Mouse (Mus musculus): ENCODE measurements around the gene Zbtb17. TPM values are rescaled to one million over a fixed set of nuclear protein-coding genes. Genes with fewer than 3 reads are reported as not detected.

The Zbtb17 gene
- polyA plus RNA-seq, 1 experiment from 2014 or later = 11.7 TPM

- Histone ChIP-seq H3K4me3 (ENCODE audit: inconsistent target) (no peak overlapping the region), H3K27ac (peak overlapping the region; percentile 96), H3K36me3 (ENCODE audit: inconsistent target) (peaks cover 84% of the 10 kb centered on the region), H3K79me2 (ENCODE audit: inconsistent target) (no peaks in the 10 kb centered on the region; the same call in 1 of the 2 replicates)
- 68% methylated on average over 21 of the region's 23 CpGs for WGBS (ENCODE audit: missing documents)
Observed at GRCm38 (mm10) chr4:141478225-141478624, 33.8 kb downstream of the Zbtb17 start.

- WGBS (ENCODE audit: missing documents) = 95% methylated on average over 32 of the region's 32 CpGs
- Histone ChIP-seq H3K4me3 (ENCODE audit: inconsistent target) (no peak overlapping the region), H3K36me3 (ENCODE audit: inconsistent target) (peaks cover 84% of the 10 kb centered on the region), H3K79me2 (ENCODE audit: inconsistent target) (no peaks in the 10 kb centered on the region; the same call in 1 of the 2 replicates), H3K27ac (peak overlapping the region; percentile 96)
Observed at GRCm38 (mm10) chr4:141478794-141479193, 34.3 kb downstream of the Zbtb17 start.

GRCm38 (mm10) chr4:141479411-141479810 lies 35.0 kb downstream of the Zbtb17 start:
- 98% methylated on average over 8 of the region's 8 CpGs for WGBS (ENCODE audit: missing documents)
- H3K27ac ChIP-seq = peak overlapping the region; percentile 96; the same call in 1 of the 2 replicates
- no peak overlapping the region for H3K4me3 ChIP-seq (ENCODE audit: inconsistent target)
- H3K79me2 ChIP-seq (ENCODE audit: inconsistent target) = no peaks in the 10 kb centered on the region; the same call in 1 of the 2 replicates
- peaks cover 84% of the 10 kb centered on the region for H3K36me3 ChIP-seq (ENCODE audit: inconsistent target)

- Histone ChIP-seq H3K27ac (no peak overlapping the region), H3K4me3 (ENCODE audit: inconsistent target) (no peak overlapping the region), H3K36me3 (ENCODE audit: inconsistent target) (peaks cover 96% of the 10 kb centered on the region), H3K79me2 (ENCODE audit: inconsistent target) (no peaks in the 10 kb centered on the region; the same call in 1 of the 2 replicates)
- WGBS (ENCODE audit: missing documents) = 94% methylated on average over 11 of the region's 11 CpGs
Observed at GRCm38 (mm10) chr4:141484071-141484470, 39.6 kb downstream of the Zbtb17 start.

GRCm38 (mm10) chr4:141487581-141487980 lies 43.1 kb downstream of the Zbtb17 start:
- Histone ChIP-seq H3K79me2 (ENCODE audit: inconsistent target) (peaks cover 31% of the 10 kb centered on the region; the same call in 1 of the 2 replicates), H3K27ac (no peak overlapping the region), H3K4me3 (ENCODE audit: inconsistent target) (no peak overlapping the region), H3K36me3 (ENCODE audit: inconsistent target) (peaks cover 96% of the 10 kb centered on the region)
- 96% methylated on average over 11 of the region's 11 CpGs for WGBS (ENCODE audit: missing documents)

DNA sequence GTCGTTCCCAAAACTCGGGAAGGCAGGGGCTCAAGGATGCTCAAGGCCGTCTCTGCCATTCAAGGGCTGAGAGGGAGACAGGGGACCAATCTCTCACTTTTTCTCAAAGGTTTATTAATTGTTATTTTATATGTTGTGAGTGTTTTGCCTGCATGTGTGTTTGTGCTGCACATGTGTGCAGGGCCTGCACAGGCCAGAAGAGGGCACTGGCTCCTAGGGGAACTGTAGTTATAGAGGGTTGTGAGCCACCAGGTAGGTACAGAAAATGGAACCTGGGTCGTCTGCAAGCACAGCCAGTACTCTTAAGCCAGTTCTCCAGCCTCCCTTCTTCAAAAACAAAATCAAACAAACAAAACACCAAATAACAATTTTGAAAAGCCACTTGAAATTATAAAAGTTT lies 44.2 kb downstream of the Zbtb17 start:
- peaks cover 42% of the 10 kb centered on the region; the same call in 1 of the 2 replicates for H3K79me2 ChIP-seq (ENCODE audit: inconsistent target)
- peaks cover 96% of the 10 kb centered on the region for H3K36me3 ChIP-seq (ENCODE audit: inconsistent target)
- no peak overlapping the region for H3K4me3 ChIP-seq (ENCODE audit: inconsistent target)
- H3K27ac ChIP-seq = no peak overlapping the region
- 91% methylated on average over 4 of the region's 4 CpGs for WGBS (ENCODE audit: missing documents)

DNA sequence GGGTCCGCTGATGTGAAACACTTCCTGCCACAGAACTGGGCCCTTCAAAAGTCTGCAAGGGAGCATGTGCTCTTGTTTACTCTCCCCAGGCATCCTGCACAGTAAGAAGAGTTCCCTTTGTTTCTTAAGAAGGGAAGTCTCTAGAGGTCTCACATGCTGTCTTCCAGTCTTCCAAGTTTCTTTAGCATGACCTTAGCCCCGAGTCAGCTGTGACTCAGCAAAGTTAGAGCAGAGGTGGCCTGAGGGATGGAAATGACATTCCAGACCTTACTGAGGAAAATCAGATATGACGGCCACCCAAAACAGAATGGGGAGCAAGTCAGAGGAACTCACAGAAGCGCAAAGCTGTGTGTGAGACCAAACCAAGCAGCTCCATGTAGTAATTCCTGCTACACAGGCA lies 56.2 kb downstream of the Zbtb17 start:
- peaks cover 100% of the 10 kb centered on the region for H3K79me2 ChIP-seq (ENCODE audit: inconsistent target)
- H3K27ac ChIP-seq = peak overlapping the region; percentile 69
- no peak overlapping the region for H3K4me3 ChIP-seq (ENCODE audit: inconsistent target)
- H3K36me3 ChIP-seq (ENCODE audit: inconsistent target) = 0 out of 2 replicates have a peak, but pooled peaks cover 1% of the 10 kb centered on the region
- WGBS (ENCODE audit: missing documents) = 52% methylated on average over 4 of the region's 4 CpGs

- H3K4me3 ChIP-seq (ENCODE audit: inconsistent target) = no peak overlapping the region
- H3K79me2 ChIP-seq (ENCODE audit: inconsistent target) = peaks cover 100% of the 10 kb centered on the region
- H3K27ac ChIP-seq = peak overlapping the region; percentile 69
- 87% methylated on average over 5 of the region's 5 CpGs for WGBS (ENCODE audit: missing documents)
- H3K36me3 ChIP-seq (ENCODE audit: inconsistent target) = no peaks in the 10 kb centered on the region
Observed at GRCm38 (mm10) chr4:141501058-141501457, 56.6 kb downstream of the Zbtb17 start.

GRCm38 (mm10) chr4:141502723-141503122 lies 58.3 kb downstream of the Zbtb17 start:
- Histone ChIP-seq H3K36me3 (ENCODE audit: inconsistent target) (no peaks in the 10 kb centered on the region), H3K79me2 (ENCODE audit: inconsistent target) (peaks cover 100% of the 10 kb centered on the region), H3K4me3 (ENCODE audit: inconsistent target) (no peak overlapping the region), H3K27ac (peak overlapping the region; percentile 37)
- WGBS (ENCODE audit: missing documents) = 94% methylated on average over 4 of the region's 5 CpGs

- Histone ChIP-seq H3K36me3 (ENCODE audit: inconsistent target) (no peaks in the 10 kb centered on the region), H3K79me2 (ENCODE audit: inconsistent target) (peaks cover 100% of the 10 kb centered on the region), H3K27ac (no peak overlapping the region), H3K4me3 (ENCODE audit: inconsistent target) (no peak overlapping the region)
- 98% methylated on average over 4 of the region's 4 CpGs for WGBS (ENCODE audit: missing documents)
Observed at GRCm38 (mm10) chr4:141504471-141504870, 60.0 kb downstream of the Zbtb17 start.

- peak overlapping the region; percentile 92 for H3K27ac ChIP-seq
- H3K4me3 ChIP-seq (ENCODE audit: inconsistent target) = no peak overlapping the region
- 95% methylated on average over 5 of the region's 11 CpGs for WGBS (ENCODE audit: missing documents)
- no peaks in the 10 kb centered on the region for H3K36me3 ChIP-seq (ENCODE audit: inconsistent target)
- peaks cover 100% of the 10 kb centered on the region for H3K79me2 ChIP-seq (ENCODE audit: inconsistent target)
Observed at GRCm38 (mm10) chr4:141505810-141506209, 61.4 kb downstream of the Zbtb17 start.

DNA sequence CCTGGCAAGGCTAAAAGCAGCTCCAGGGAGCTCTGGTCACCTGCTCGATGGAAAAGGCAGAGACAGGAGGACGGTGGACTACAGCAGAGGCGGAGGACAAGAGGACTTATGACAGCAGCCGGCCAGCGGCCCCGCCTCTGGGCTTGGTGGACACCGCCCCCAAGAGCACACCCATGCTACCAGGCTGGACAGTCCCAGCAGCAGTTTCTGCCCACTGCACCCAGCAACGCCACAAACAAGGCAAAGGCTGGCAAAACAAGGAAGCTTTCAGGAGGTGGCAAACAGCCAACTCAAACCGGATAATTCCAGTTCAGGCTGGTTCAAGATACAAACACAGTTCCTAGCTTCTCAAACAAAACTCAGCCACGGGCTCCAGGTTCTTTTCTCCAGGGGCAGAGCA lies 61.9 kb downstream of the Zbtb17 start:
- WGBS (ENCODE audit: missing documents) = 18% methylated on average over 10 of the region's 10 CpGs
- peaks cover 100% of the 10 kb centered on the region for H3K79me2 ChIP-seq (ENCODE audit: inconsistent target)
- H3K36me3 ChIP-seq (ENCODE audit: inconsistent target) = no peaks in the 10 kb centered on the region
- peak overlapping the region; percentile 92 for H3K27ac ChIP-seq
- no peak overlapping the region; the same call in 1 of the 2 replicates for H3K4me3 ChIP-seq (ENCODE audit: inconsistent target)

- peaks cover 100% of the 10 kb centered on the region for H3K79me2 ChIP-seq (ENCODE audit: inconsistent target)
- peak overlapping the region; percentile 92 for H3K27ac ChIP-seq
- 74% methylated on average over 10 of the region's 10 CpGs for WGBS (ENCODE audit: missing documents)
- H3K36me3 ChIP-seq (ENCODE audit: inconsistent target) = no peaks in the 10 kb centered on the region
- no peak overlapping the region; the same call in 1 of the 2 replicates for H3K4me3 ChIP-seq (ENCODE audit: inconsistent target)
Observed at GRCm38 (mm10) chr4:141506893-141507292, 62.4 kb downstream of the Zbtb17 start.

- peaks cover 100% of the 10 kb centered on the region for H3K79me2 ChIP-seq (ENCODE audit: inconsistent target)
- H3K36me3 ChIP-seq (ENCODE audit: inconsistent target) = peaks cover 1% of the 10 kb centered on the region; the same call in 1 of the 2 replicates
- H3K27ac ChIP-seq = no peak overlapping the region
- 94% methylated on average over 12 of the region's 13 CpGs for WGBS (ENCODE audit: missing documents)
- H3K4me3 ChIP-seq (ENCODE audit: inconsistent target) = no peak overlapping the region
Observed at GRCm38 (mm10) chr4:141510457-141510856, 66.0 kb downstream of the Zbtb17 start.

- H3K79me2 ChIP-seq (ENCODE audit: inconsistent target) = peaks cover 100% of the 10 kb centered on the region
- WGBS (ENCODE audit: missing documents) = 45% methylated on average over 6 of the region's 6 CpGs
- peaks cover 15% of the 10 kb centered on the region for H3K36me3 ChIP-seq (ENCODE audit: inconsistent target)
- no peak overlapping the region for H3K4me3 ChIP-seq (ENCODE audit: inconsistent target)
- H3K27ac ChIP-seq = peak overlapping the region; percentile 46
Observed at GRCm38 (mm10) chr4:141512145-141512544, 67.7 kb downstream of the Zbtb17 start.

DNA sequence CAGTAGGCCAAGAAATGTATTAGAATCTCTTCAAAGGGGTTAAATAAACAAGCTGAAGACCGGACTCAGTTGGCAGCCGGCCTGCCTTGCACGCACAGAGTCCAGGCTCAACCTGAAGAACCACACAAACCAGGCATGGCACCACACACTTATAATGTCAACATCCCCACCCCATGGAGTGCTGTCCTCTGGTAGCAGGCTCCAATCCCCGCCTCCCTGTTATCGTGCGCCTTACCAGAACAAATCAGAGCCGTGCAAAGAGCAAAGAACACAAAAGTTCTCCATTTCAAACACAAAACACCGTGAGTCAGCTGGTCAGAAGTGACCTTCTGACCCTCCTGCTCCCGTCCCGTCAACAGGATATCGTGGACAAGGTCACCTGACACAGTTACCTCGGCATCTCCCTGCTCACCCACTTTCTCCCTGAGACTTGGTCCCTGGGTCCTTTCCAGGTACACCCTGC lies 69.8 kb downstream of the Zbtb17 start:
- Histone ChIP-seq H3K27ac (no peak overlapping the region), H3K79me2 (ENCODE audit: inconsistent target) (peaks cover 100% of the 10 kb centered on the region), H3K36me3 (ENCODE audit: inconsistent target) (peaks cover 33% of the 10 kb centered on the region), H3K4me3 (ENCODE audit: inconsistent target) (no peak overlapping the region)
- 78% methylated on average over 12 of the region's 12 CpGs for WGBS (ENCODE audit: missing documents)

All from macrophage (primary cell).